Mouse (Mus musculus) spleen, postnatal 36 days (tissue): Measurements from ENCODE around the gene Ppp1r36.
A peak's percentile ranks its signal among the peaks of the same experiment; 100 is the strongest.

Source experiments
- DNase-seq, 2 experiments: peaks; one replicate each; pipeline ENCODE4 v3.0.0; 2022; ENCODE audit warnings: low spot score in 2 of 2, mixed read lengths in 1 of 2

Gene Ppp1r36

GRCm38 (mm10) chr12:76417433-76417854, at the start of gene Ppp1r36:
Gene Ppp1r36 (plus strand): TSS chr12:76417538.
- no peak for DNase-seq

- peak in 1 of 2 experiments; percentile 25 for DNase-seq
Measured at GRCm38 (mm10) chr12:76368201-76368789, 49.0 kb upstream of the Ppp1r36 start.

- DNase-seq: peak in 1 of 2 experiments; percentile 51
Measured at GRCm38 (mm10) chr12:76368790-76369205, 48.5 kb upstream of the Ppp1r36 start.

- peak; percentile 84 to 85 for DNase-seq
Measured at GRCm38 (mm10) chr12:76369206-76369977, 47.9 kb upstream of the Ppp1r36 start, which contains the start of gene Zbtb25. Gene Zbtb25 (minus strand): TSS chr12:76369602.

GRCm38 (mm10) chr12:76369978-76370830, 47.1 kb upstream of the Ppp1r36 start, which contains the start of gene Zbtb1:
Gene Zbtb1 (plus strand): TSS chr12:76370266.
- DNase-seq: peak; percentile 86 to 88

GRCm38 (mm10) chr12:76370831-76371571, 46.3 kb upstream of the Ppp1r36 start:
- DNase-seq: peak; percentile 79 to 81

GRCm38 (mm10) chr12:76372046-76372445, 45.3 kb upstream of the Ppp1r36 start:
- DNase-seq: peak in 1 of 2 experiments; percentile 11

- peak in 1 of 2 experiments; percentile 32 for DNase-seq
Measured at GRCm38 (mm10) chr12:76372881-76373818, 44.2 kb upstream of the Ppp1r36 start.

- no peak for DNase-seq
Measured at GRCm38 (mm10) chr12:76373991-76374390, 43.3 kb upstream of the Ppp1r36 start.

GRCm38 (mm10) chr12:76374911-76375310, 42.4 kb upstream of the Ppp1r36 start:
- no peak for DNase-seq

GRCm38 (mm10) chr12:76375506-76375905, 41.8 kb upstream of the Ppp1r36 start:
- peak in 1 of 2 experiments; percentile 41 for DNase-seq

- peak; percentile 68 to 74 for DNase-seq
Measured at GRCm38 (mm10) chr12:76376649-76377048, 40.7 kb upstream of the Ppp1r36 start.

GRCm38 (mm10) chr12:76377059-76377458, 40.3 kb upstream of the Ppp1r36 start:
- DNase-seq: peak; percentile 49 to 61

GRCm38 (mm10) chr12:76377726-76378125, 39.6 kb upstream of the Ppp1r36 start:
- DNase-seq: no peak

- DNase-seq: no peak
Measured at GRCm38 (mm10) chr12:76378556-76378955, 38.8 kb upstream of the Ppp1r36 start.

- DNase-seq: no peak
Measured at GRCm38 (mm10) chr12:76380151-76380550, 37.2 kb upstream of the Ppp1r36 start.

- no peak for DNase-seq
Measured at GRCm38 (mm10) chr12:76385342-76385741, 32.0 kb upstream of the Ppp1r36 start.

GRCm38 (mm10) chr12:76388794-76389193, 28.5 kb upstream of the Ppp1r36 start:
- no peak for DNase-seq

GRCm38 (mm10) chr12:76391595-76392271, 25.6 kb upstream of the Ppp1r36 start:
- no peak for DNase-seq
